Mouse (Mus musculus): ENCODE data around the gene Tnfrsf14.

DNA sequence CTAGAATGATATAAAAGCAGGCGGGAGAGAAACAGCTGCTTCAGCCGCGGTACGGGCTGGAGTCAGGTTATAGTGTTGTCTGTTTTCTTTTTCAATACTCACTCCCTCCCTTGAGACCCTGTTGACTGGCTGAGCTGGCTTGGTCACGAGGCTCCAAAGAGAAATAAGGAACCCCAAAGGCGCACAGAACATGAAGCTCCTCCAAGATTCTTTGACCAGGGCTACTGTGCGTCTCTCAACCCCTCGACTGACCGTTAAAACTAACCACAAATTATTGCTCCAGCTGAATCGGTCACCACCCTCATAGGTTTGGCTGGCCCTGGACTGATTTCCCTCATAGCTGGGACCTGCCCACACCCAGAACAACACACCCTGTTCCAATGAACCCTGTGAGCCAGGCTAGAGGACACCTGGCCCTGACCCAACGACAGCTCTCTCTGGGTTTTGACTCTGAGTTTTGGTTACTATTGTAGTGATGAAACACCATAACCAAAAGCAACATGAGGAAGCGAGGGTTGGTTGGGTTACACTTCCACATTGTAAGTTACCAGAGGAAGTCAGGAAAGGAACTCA is 811 bp upstream of the Tnfrsf14 start:
- TF ChIP-seq POLR2A (IDR thresholded peaks at IDR 0.05; ENCODE audit: borderline replicate concordance, extremely low read depth, insufficient read depth, insufficient read length, poor library complexity, severe bottlenecking) (no peak), CTCF (IDR thresholded peaks at IDR 0.05; ENCODE audit: borderline replicate concordance, extremely low read depth, insufficient read depth, insufficient read length) (no peak)

All from brain, embryonic 14.5 days (tissue).